Mouse (Mus musculus) midbrain, embryonic 11.5 days (tissue): ENCODE results near the gene Sidt2. TPM values are rescaled to one million over a fixed set of nuclear protein-coding genes. Genes with fewer than 3 reads are reported as not detected.

Source experiments
- ATAC-seq: fragments of 200-750 bp; cut with Nextera tagmentation; 2 replicates; pipeline ENCODE4 v1.8.0; 2017; ENCODE audit warnings: moderate TSS enrichment, moderate library complexity; ENCODE audit not compliant: low FRiP score
- DNase-seq: peaks from one replicate; pipeline ENCODE4 v3.0.0; 2015; ENCODE audit warnings: low spot score; ENCODE audit errors: missing footprints
- H3K27ac ChIP-seq: fragments of 300-500 bp; sonication (generic); 2 replicates; pipeline ENCODE4 v1.5.1; 2014; ENCODE audit warnings: low read depth, low read length
- H3K27me3 ChIP-seq: fragments of 300-500 bp; sonication (generic); 2 replicates; pipeline ENCODE4 v1.6.1; 2014; ENCODE audit warnings: mild to moderate bottlenecking, low read length, moderate library complexity, mixed read lengths; ENCODE audit not compliant: control insufficient read depth, insufficient read depth
- H3K36me3 ChIP-seq: fragments of 300-500 bp; sonication (generic); 2 replicates; pipeline ENCODE4 v1.6.1; 2014; ENCODE audit warnings: mild to moderate bottlenecking, low read length, moderate library complexity, mixed read lengths; ENCODE audit not compliant: control insufficient read depth, insufficient read depth
- H3K4me1 ChIP-seq: fragments of 300-500 bp; sonication (generic); 2 replicates; pipeline ENCODE4 v1.6.1; 2014; ENCODE audit warnings: low read length; ENCODE audit not compliant: control insufficient read depth, insufficient read depth
- H3K4me2 ChIP-seq: fragments of 300-500 bp; sonication (generic); 2 replicates; pipeline ENCODE4 v1.6.1; 2014; ENCODE audit warnings: mild to moderate bottlenecking, moderate library complexity
- H3K4me3 ChIP-seq: fragments of 300-500 bp; sonication (generic); 2 replicates; pipeline ENCODE4 v1.5.1; 2014; ENCODE audit warnings: low read depth, low read length
- H3K9ac ChIP-seq: fragments of 300-500 bp; sonication (generic); 2 replicates; pipeline ENCODE4 v1.6.1; 2014; ENCODE audit warnings: low read length
- H3K9me3 ChIP-seq: fragments of 300-500 bp; sonication (generic); 2 replicates; pipeline ENCODE4 v1.6.1; 2016; ENCODE audit warnings: low read length; ENCODE audit not compliant: control insufficient read depth
- WGBS: fragments of 180-500 bp; shearing (Covaris S2); extraction: QIAGEN DNeasy Blood & Tissue Kit; methylation state at CpG from one replicate; pipeline ENCODE4 v1.1.7; 2014; 5-methylcytosine and 5-hydroxymethylcytosine counted together
- polyA plus RNA-seq: library from polyadenylated mRNA; unstranded; fragments of >200 nt; fragmentation: Nextera tagmentation; extraction: Ambion mirVana; gene quantifications from 2 replicates; pipeline ENCODE4 v1.2.1, GENCODE M21; 2014

Sidt2 gene
- polyA plus RNA-seq, 1 experiment from 2014 or later: 21.7 TPM

DNA sequence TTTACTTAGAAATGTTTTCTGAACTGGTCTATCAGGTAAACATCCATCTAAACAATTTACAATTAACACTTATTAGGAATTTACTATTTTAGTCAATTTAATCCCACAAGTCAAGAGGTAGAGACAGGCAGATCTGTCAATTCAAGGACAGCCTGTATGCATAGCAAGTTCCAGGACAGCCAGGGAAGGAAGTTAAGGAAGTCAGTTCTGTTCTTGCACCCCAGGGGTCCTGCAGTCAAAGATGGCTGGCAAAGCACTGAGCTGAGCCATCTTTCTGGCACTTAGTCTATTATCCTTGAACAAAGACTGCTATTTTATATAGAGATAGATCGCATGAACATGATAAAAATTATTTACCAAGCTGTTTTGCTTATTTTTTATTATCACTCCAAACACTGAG lies 25.6 kb upstream of the Sidt2 start:
- Histone ChIP-seq H3K9me3 (no peaks in the 10 kb centered on the region), H3K27ac (no peak overlapping the region), H3K9ac (no peak overlapping the region), H3K4me1 (peaks cover 12% of the 10 kb centered on the region), H3K4me2 (no peak overlapping the region), H3K4me3 (no peak overlapping the region), H3K36me3 (no peaks in the 10 kb centered on the region), H3K27me3 (no peaks in the 10 kb centered on the region)
- DNase-seq: no peak
- 88% methylated on average over 1 of the region's 1 CpGs for WGBS
- no peak for ATAC-seq

DNA sequence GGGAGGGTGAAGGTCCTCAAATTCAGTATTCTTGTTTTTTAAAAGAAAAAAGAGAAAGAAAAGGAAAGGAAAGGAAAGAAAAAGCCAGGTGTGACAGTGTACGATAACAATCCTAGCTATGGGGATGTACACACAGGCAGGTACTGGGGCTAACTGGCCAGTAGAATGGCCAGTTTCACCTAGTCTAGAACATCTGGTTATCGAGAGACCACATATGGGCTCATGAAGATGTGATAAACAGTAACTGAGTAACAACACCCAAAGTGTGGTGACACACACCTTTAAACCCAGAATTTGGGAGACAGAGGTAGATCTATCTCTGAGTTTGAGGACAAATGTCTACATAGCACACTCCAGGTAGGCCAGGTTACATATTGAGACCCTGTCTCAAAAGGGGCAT lies 24.7 kb upstream of the Sidt2 start:
- ATAC-seq (no peak), DNase-seq (no peak)
- no peak overlapping the region for H3K9ac ChIP-seq
- H3K9me3 ChIP-seq: no peaks in the 10 kb centered on the region
- no peak overlapping the region for H3K27ac ChIP-seq
- H3K27me3 ChIP-seq: no peaks in the 10 kb centered on the region
- no peak overlapping the region for H3K4me3 ChIP-seq
- 92% methylated on average over 2 of the region's 2 CpGs for WGBS
- H3K4me1 ChIP-seq: peaks cover 8% of the 10 kb centered on the region
- no peak overlapping the region for H3K4me2 ChIP-seq
- H3K36me3 ChIP-seq: peaks cover under 1% of the 10 kb centered on the region; the same call in 1 of the 2 replicates

DNA sequence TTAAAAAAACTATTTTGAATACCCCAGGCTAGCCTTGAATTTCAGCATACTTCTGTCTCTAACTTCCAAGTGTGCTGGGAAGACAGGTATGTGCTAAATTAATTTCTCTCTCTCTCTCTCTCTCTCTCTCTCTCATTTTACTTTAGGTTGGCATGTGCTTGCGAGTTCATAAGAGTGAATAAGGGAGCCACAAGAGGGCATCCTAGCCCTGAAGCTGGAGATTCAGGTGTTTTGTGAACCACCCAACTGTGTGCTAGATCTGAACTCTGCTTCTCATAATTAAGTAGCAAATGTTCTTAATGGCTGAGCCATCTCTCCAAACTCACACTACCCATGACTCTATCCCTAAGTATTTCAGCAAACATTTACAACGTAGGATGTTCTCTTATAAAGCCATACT lies 21.8 kb upstream of the Sidt2 start:
- Histone ChIP-seq H3K4me2 (no peak overlapping the region), H3K27me3 (no peaks in the 10 kb centered on the region), H3K4me1 (no peaks in the 10 kb centered on the region), H3K4me3 (no peak overlapping the region), H3K9me3 (no peaks in the 10 kb centered on the region), H3K9ac (no peak overlapping the region), H3K27ac (no peak overlapping the region), H3K36me3 (peaks cover 9% of the 10 kb centered on the region; the same call in 1 of the 2 replicates)
- no peak for DNase-seq
- WGBS: 87% methylated on average over 2 of the region's 2 CpGs
- ATAC-seq: no peak

DNA sequence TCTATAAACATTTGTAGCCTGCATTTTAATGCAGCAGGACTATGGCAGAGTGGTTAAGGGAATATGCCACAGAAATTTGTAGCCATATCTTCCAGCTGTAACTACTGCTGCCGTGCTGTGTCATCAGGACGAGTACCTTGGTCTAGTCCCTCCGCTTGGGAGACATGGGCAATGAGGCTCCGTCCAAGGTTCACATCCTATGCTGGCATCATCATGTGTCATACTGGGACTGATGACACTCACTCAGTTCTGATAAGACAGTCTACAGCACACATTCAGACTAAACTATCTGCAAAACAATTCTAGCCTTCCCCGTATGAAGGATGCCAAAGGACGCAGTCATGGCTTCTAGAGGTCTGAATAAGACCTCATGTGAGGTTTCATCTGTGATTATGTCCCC lies 8.5 kb upstream of the Sidt2 start:
- Histone ChIP-seq H3K4me2 (no peak overlapping the region), H3K27ac (no peak overlapping the region), H3K36me3 (peaks cover 15% of the 10 kb centered on the region; the same call in 1 of the 2 replicates), H3K9me3 (no peaks in the 10 kb centered on the region), H3K4me1 (no peaks in the 10 kb centered on the region), H3K9ac (no peak overlapping the region), H3K4me3 (no peak overlapping the region), H3K27me3 (no peaks in the 10 kb centered on the region)
- DNase-seq (no peak), ATAC-seq (no peak)
- 96% methylated on average over 6 of the region's 6 CpGs for WGBS

DNA sequence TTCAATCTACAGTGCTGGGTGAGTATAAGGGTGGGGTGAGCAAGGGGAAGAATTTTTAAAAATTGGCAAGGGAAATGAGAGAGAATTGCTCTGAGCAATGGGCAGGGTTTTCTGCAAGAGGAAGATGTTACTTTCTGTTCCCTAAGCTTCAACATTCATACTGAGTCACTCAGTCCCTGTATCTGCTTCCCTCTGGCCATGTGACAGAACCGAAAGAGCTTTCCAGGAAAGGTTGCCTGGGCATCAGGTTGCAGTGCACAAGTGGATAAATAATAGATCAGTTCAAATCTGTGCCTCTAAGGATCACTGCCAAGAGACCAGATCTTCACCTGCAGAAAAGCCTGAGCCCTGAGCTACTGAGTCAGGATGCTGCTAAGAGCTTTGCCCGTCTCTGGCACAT lies 6.8 kb upstream of the Sidt2 start:
- Histone ChIP-seq H3K4me2 (no peak overlapping the region), H3K36me3 (peaks cover 10% of the 10 kb centered on the region; the same call in 1 of the 2 replicates), H3K27me3 (no peaks in the 10 kb centered on the region), H3K9ac (no peak overlapping the region), H3K4me1 (no peaks in the 10 kb centered on the region), H3K4me3 (no peak overlapping the region), H3K27ac (no peak overlapping the region), H3K9me3 (no peaks in the 10 kb centered on the region)
- 93% methylated on average over 2 of the region's 2 CpGs for WGBS
- no peak for DNase-seq
- no peak for ATAC-seq

DNA sequence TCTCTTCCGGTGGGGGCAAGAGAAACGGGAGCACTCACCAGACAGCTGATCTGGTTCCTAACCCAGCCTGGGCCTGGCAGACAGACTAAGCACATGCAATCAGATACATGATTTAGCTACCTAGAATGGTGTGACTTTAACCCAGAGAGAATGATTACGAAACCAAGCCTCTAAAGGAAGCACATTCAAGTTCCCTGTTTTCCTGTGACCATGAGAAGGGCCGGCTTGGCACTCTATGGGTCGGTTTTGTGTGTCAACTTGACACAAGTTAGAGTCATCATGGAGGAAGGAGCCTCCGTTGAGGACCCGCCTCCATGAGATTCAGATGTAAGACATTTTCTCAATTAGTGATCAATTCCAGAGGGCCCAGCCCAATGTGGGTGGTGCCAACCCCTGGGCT lies 4.6 kb upstream of the Sidt2 start:
- H3K4me3 ChIP-seq: no peak overlapping the region
- ATAC-seq: no peak
- no peak for DNase-seq
- H3K4me1 ChIP-seq: peaks cover 4% of the 10 kb centered on the region; the same call in 1 of the 2 replicates
- no peak overlapping the region for H3K27ac ChIP-seq
- WGBS: 86% methylated on average over 7 of the region's 7 CpGs
- H3K9ac ChIP-seq: no peak overlapping the region
- no peaks in the 10 kb centered on the region for H3K27me3 ChIP-seq
- H3K4me2 ChIP-seq: no peak overlapping the region
- H3K9me3 ChIP-seq: no peaks in the 10 kb centered on the region
- H3K36me3 ChIP-seq: peaks cover 6% of the 10 kb centered on the region; the same call in 1 of the 2 replicates

DNA sequence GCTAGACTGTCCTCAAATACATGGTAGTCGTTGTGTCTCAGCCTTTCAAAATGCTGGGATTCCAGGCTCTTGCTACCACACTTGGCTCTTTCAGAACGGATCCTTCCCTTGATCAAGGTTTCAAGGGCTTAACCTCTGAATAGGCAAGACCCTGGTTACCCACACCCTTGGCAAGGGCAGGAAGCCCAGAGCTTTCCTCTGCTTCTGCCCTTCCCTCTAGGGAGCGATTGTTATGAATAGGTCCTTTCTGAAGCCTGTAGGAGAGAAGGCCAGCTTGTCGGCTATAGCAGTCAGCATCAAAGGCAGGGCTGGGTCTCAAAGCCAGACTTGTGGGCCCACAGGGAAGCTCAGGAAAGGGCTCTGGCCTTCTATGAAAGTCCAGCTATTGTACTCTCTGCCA lies 3.8 kb upstream of the Sidt2 start:
- DNase-seq: no peak

DNA sequence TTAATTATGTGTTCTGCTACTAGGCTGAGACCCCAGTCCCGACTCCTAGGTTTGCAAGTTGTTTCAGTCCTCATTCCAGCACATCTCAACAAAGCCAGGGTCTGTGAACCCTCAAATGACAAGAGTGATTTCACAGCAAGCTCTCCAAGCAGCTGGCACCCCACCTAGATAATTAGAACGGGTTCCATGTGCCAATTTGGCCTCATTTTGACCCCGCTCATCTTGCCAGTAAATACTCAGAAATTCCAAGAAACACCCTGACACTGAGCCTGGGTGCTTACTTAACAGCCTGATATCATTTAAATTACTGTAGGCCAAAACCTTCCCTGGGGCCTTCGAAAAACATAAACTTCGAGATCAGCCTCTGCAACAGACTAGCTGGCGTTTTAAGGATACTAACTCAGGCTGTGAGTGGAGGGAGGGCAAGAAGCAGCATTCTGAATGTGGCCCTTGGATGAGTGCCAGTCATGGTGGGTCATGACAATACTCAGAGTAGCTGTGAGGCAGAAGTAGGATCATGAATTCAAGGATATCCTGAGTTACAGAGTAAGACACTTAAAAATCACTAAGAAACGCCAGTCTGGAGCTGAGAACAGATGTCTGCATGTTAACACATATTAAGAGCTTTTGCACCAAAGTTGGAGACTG lies 3.1 kb upstream of the Sidt2 start:
- Histone ChIP-seq H3K27ac (no peak overlapping the region), H3K9ac (no peak overlapping the region), H3K4me3 (no peak overlapping the region), H3K27me3 (no peaks in the 10 kb centered on the region), H3K4me1 (peaks cover 13% of the 10 kb centered on the region), H3K36me3 (peaks cover 2% of the 10 kb centered on the region; the same call in 1 of the 2 replicates), H3K4me2 (no peak overlapping the region), H3K9me3 (no peaks in the 10 kb centered on the region)
- no peak for ATAC-seq
- DNase-seq: no peak
- 75% methylated on average over 7 of the region's 7 CpGs for WGBS

More for the DNA sequence above, 3.8 kb upstream of the Sidt2 start:
- Histone ChIP-seq H3K9ac (no peak overlapping the region), H3K27ac (no peak overlapping the region), H3K4me2 (no peak overlapping the region), H3K4me3 (no peak overlapping the region), H3K4me1 (peaks cover 11% of the 10 kb centered on the region), H3K36me3 (peaks cover 3% of the 10 kb centered on the region; the same call in 1 of the 2 replicates), H3K9me3 (no peaks in the 10 kb centered on the region), H3K27me3 (no peaks in the 10 kb centered on the region)
- 54% methylated on average over 4 of the region's 4 CpGs for WGBS
- no peak for ATAC-seq

DNA sequence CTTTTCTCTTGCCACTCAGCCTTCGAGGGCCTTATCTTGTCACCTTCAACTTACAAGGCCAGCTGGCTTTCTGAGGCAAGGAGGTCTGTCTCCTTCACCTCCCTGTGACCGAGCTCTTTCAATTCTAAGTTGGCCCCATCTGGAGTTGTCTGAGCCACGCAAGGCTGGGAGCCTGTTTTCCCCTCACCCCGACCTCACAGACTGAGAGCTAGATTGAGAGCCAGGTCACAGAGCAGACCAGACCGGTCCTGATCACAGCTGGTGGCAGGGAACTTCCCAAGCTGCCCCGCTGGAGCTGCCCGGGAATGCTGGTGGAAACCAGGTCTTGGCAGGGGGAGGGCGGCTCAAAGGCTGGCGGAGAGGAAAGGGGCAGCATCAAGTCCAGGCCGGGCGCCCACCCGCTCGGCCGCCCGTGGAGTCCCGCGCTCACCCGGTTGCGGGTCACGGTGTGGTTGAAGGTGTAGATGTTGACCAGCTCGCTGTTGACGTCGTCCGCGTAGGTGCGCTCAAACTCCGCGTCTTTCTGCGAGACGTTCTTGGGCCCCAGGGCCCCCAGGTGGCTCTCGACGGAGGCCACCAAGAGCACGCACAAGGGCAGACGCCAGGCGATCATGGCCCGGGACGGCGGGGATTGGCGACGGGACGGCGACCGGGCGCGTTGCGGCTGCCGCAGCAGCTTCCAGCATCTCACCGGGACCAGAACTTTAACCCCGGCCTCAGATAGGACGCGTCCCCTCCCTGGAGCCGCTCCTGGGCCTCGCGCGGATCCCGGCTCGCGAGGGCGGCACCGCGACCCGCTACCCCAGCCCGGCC lies 558 bp downstream of the Sidt2 start:
- ATAC-seq (peak; percentile 61), DNase-seq (peak; percentile 93)
- no peaks in the 10 kb centered on the region for H3K27me3 ChIP-seq
- H3K4me2 ChIP-seq: peak overlapping the region; percentile 92
- peaks cover 2% of the 10 kb centered on the region; the same call in 1 of the 2 replicates for H3K36me3 ChIP-seq
- H3K27ac ChIP-seq: peak overlapping the region; percentile 60; the same call in 1 of the 2 replicates
- H3K4me3 ChIP-seq: peak overlapping the region; percentile 72
- H3K4me1 ChIP-seq: peaks cover 13% of the 10 kb centered on the region
- no peaks in the 10 kb centered on the region for H3K9me3 ChIP-seq
- H3K9ac ChIP-seq: peak overlapping the region; percentile 90
- WGBS: 1% methylated on average over 47 of the region's 63 CpGs
